Mouse (Mus musculus): ENCODE results near the gene 1700113H08Rik. TPM values are rescaled to one million over a fixed set of nuclear protein-coding genes. Genes with fewer than 3 reads are reported as not detected.

1700113H08Rik gene
- not detected for polyA plus RNA-seq (2014; fragmentation: Illumina TruSeq; extraction: RNeasy Lipid Tissue Mini Kit (QIAGEN cat#74804); ENCODE audit: low read depth, low replicate concordance)

GRCm38 (mm10) chr10:87057500-87058250, at the start of gene 1700113H08Rik:
TSS of gene 1700113H08Rik (plus strand) at chr10:87058045.

Other genes with a start within 250 kb of the 1700113H08Rik start
- not detected for gene Stab2, start 50.0 kb upstream of the 1700113H08Rik start, polyA plus RNA-seq (2014; fragmentation: Illumina TruSeq; extraction: RNeasy Lipid Tissue Mini Kit (QIAGEN cat#74804); ENCODE audit: low read depth, low replicate concordance)